Comparison of ENCODE assay signal across 37 mouse cellular contexts in the genomic region with DNA sequence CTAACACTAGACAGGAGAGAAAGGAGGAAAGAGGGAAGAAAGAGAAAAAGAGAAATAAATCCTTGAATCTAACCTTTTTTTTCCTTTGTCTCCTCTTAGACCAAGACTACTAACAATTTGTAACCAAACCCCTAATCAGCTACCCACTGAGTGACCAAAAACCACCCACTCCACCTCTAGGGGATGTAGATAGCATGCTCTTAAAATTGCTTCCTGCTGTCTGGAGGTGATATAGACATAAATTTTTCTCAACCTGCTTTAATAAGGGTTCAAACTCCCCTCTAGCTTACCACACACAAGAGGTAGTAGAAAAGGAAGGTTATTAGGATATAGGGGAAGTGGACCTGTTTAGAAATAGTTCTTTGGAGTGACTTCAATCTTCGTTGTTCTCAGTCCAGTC. TPM values are rescaled to one million over a fixed set of nuclear protein-coding genes. Genes with fewer than 3 reads are reported as not detected.
"Had no signal": no experiment of that assay in that cellular context is flagged by ENCODE, and none has a peak within 500 bp of the region (broad histone marks: within the 10 kb centered on the region; RNA-seq: fewer than 3 reads in every experiment).

No protein-coding gene starts in this region.

- H3K4me3 ChIP-seq: limb, embryonic 10.5 days; limb, embryonic 12.5 days; limb, embryonic 13.5 days; limb, embryonic 15.5 days; liver, embryonic 12.5 days; liver, embryonic 13.5 days; liver, embryonic 15.5 days; lung, embryonic 15.5 days; megakaryocyte, embryonic 14.5 days; midbrain, embryonic 10.5 days; midbrain, embryonic 12.5 days; midbrain, embryonic 13.5 days; midbrain, embryonic 15.5 days; myocyte; neural tube, embryonic 12.5 days had no signal

- H3K4me1 ChIP-seq: limb, embryonic 10.5 days; limb, embryonic 12.5 days; limb, embryonic 13.5 days; limb, embryonic 15.5 days; liver, embryonic 12.5 days; liver, embryonic 13.5 days; liver, embryonic 15.5 days; lung, embryonic 15.5 days; midbrain, embryonic 10.5 days; midbrain, embryonic 12.5 days; midbrain, embryonic 13.5 days; midbrain, embryonic 15.5 days; neural tube, embryonic 12.5 days had no signal

- H3K27me3 ChIP-seq: limb, embryonic 12.5 days; limb, embryonic 13.5 days; limb, embryonic 15.5 days; liver, embryonic 12.5 days; liver, embryonic 13.5 days; liver, embryonic 15.5 days; lung, embryonic 15.5 days; megakaryocyte, embryonic 14.5 days; midbrain, embryonic 12.5 days; midbrain, embryonic 13.5 days; midbrain, embryonic 15.5 days; neural tube, embryonic 12.5 days had no signal

- H3K9me3 ChIP-seq: limb, embryonic 10.5 days; limb, embryonic 13.5 days; limb, embryonic 15.5 days; liver, embryonic 12.5 days; liver, embryonic 13.5 days; liver, embryonic 15.5 days; lung, embryonic 15.5 days; midbrain, embryonic 10.5 days; midbrain, embryonic 12.5 days; midbrain, embryonic 13.5 days; midbrain, embryonic 15.5 days; neural tube, embryonic 12.5 days had no signal

- H3K9ac ChIP-seq: limb, embryonic 12.5 days; limb, embryonic 13.5 days; limb, embryonic 15.5 days; liver, embryonic 12.5 days; liver, embryonic 13.5 days; liver, embryonic 14.5 days; liver, embryonic 15.5 days; liver, postnatal 0 days; lung, embryonic 14.5 days; lung, embryonic 15.5 days; midbrain, embryonic 12.5 days; midbrain, embryonic 13.5 days; midbrain, embryonic 15.5 days; neural tube, embryonic 12.5 days had no signal

- H3K36me3 ChIP-seq: limb, embryonic 10.5 days; limb, embryonic 12.5 days; limb, embryonic 13.5 days; limb, embryonic 15.5 days; liver, embryonic 12.5 days; liver, embryonic 13.5 days; liver, embryonic 15.5 days; lung, embryonic 15.5 days; midbrain, embryonic 10.5 days; midbrain, embryonic 12.5 days; midbrain, embryonic 13.5 days; midbrain, embryonic 15.5 days; neural tube, embryonic 12.5 days had no signal

- DNase-seq: left cerebral cortex, postnatal 4 days; liver; liver, embryonic 13.5 days; liver, postnatal 0 days; lung, adult 18-20 months; lung, adult 2 months; lung, embryonic 14.5 days; lung, postnatal 10 days; lung, postnatal 14 days; lung, postnatal 4 days; midbrain, embryonic 14.5 days had no signal

- H3K27ac ChIP-seq: limb, embryonic 10.5 days; limb, embryonic 12.5 days; limb, embryonic 13.5 days; limb, embryonic 15.5 days; liver, embryonic 12.5 days; liver, embryonic 13.5 days; liver, embryonic 14.5 days; liver, embryonic 15.5 days; lung, embryonic 15.5 days; macrophage; midbrain, embryonic 10.5 days; midbrain, embryonic 12.5 days; midbrain, embryonic 13.5 days; midbrain, embryonic 15.5 days; neural tube, embryonic 12.5 days had no signal

RNA-seq across cellular contexts. Expression of a gene that starts 14.3 kb away (rescaled TPM):
- total RNA-seq: left cerebral cortex, postnatal 25 days; left cerebral cortex, postnatal 36 days; left cerebral cortex, postnatal 4 days; midbrain, postnatal 0 days had no signal
- polyA plus RNA-seq: limb, embryonic 10.5 days; limb, embryonic 11.5 days; limb, embryonic 12.5 days; liver, embryonic 11.5 days; liver, embryonic 12.5 days; liver, embryonic 13.5 days; lung, embryonic 14.5 days; midbrain, embryonic 10.5 days; midbrain, embryonic 11.5 days; midbrain, embryonic 12.5 days; midbrain, embryonic 13.5 days; midbrain, embryonic 15.5 days; midbrain, embryonic 16.5 days; midbrain, postnatal 0 days; myocyte; neural tube, embryonic 11.5 days; neural tube, embryonic 12.5 days had no signal

RNA-seq across cellular contexts. Expression of a gene that starts 14.6 kb away (rescaled TPM):
- polyA plus RNA-seq: myocyte had no signal

RNA-seq across cellular contexts. Expression of a gene that starts 60.0 kb away (rescaled TPM):
- total RNA-seq: left cerebral cortex, postnatal 10 days; left cerebral cortex, postnatal 14 days; left cerebral cortex, postnatal 25 days; left cerebral cortex, postnatal 36 days had no signal
- polyA plus RNA-seq: limb, embryonic 10.5 days; limb, embryonic 11.5 days; midbrain, embryonic 10.5 days; midbrain, embryonic 11.5 days; midbrain, embryonic 12.5 days; midbrain, embryonic 13.5 days; midbrain, embryonic 14.5 days; midbrain, postnatal 0 days; myocyte; neural tube, embryonic 11.5 days; neural tube, embryonic 12.5 days had no signal
